Mouse (Mus musculus): Measurements from ENCODE around the gene Egfl6. TPM values are rescaled to one million over a fixed set of nuclear protein-coding genes. Genes with fewer than 3 reads are reported as not detected.
"Not testable (repeated sequence)": the region's sequence is repeated elsewhere in the genome, so short reads cannot be mapped to it uniquely, and the experiment has no call there.

The Egfl6 gene
- total RNA-seq, 2 experiments from 2014 or later: not detected

- no peak for ATAC-seq (replicated peaks; ENCODE audit: low FRiP score, poor library complexity, severe bottlenecking)
These were observed 64.7 kb downstream of the Egfl6 start for GRCm38 (mm10) chrX:166520782-166521181.

DNA sequence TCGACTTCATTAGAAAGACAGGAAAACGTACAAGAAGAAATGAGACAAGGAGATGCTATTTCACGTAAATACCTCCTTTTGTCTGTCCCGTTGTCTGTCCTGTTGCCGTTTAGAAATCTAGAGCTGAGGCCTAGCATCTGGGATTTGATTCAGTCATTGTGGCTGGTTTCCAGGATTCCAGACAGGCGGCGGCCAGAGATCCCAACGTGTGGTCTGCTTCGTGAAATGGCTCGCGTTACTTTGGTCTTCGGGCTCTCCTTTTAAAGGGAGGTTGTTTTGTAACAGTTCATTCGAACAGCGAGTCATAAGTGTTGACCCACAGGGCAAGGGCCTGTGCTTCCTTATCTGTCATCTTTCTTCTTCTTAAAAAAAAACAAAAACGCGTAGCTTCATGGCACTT is 67.2 kb downstream of the Egfl6 start, which contains the start of gene Tceanc:
Gene Tceanc (minus strand): TSS at position 223 of the 400 bp plus-strand sequence.
- no peak for ATAC-seq (replicated peaks; ENCODE audit: low FRiP score, poor library complexity, severe bottlenecking)

- ATAC-seq (replicated peaks; ENCODE audit: low FRiP score, poor library complexity, severe bottlenecking): no peak
These were observed 68.9 kb downstream of the Egfl6 start for GRCm38 (mm10) chrX:166516631-166517030.

DNA sequence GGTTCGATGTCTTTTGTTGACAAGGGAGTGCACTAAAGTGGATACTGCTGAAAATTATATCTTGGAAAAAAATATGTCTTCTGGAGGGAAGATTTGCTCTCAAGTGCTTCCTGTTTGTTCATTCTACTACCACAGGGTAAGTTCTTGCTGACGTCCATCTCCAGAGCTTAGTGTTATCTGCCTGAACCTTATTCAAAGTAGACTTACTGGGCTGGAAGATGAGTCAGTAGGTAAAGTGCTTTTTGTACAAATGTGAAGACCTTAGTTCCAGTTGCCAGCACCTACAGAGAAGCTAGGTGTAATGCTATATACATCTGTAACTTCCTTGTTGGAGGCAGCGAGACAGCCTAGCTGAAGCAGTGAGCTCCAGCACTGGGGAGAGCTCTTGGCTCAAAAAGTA is 69.6 kb downstream of the Egfl6 start:
- no peak for ATAC-seq (replicated peaks; ENCODE audit: low FRiP score, poor library complexity, severe bottlenecking)

DNA sequence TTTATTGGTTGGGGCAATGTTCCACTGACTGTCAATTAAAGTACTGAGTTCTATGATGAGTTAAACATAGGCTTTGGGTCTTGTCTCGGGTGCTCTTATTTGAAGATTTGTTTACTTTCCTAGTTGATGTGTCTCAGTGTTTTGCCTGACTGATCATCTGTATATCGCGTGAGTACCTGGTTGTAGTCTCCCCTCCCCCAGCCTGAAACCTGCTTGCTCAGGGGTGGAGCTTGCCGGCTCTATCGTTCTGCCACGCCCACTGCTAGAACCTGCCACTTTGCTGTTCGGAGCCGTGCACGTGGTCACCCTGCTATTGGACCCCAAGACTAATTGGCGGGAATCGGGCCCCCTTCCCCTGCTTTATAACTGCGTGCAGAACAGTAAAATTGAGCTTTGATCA is 71.5 kb downstream of the Egfl6 start:
- ATAC-seq (replicated peaks; ENCODE audit: low FRiP score, poor library complexity, severe bottlenecking): not testable (repeated sequence)

- ATAC-seq (replicated peaks; ENCODE audit: low FRiP score, poor library complexity, severe bottlenecking): no peak
These were observed 73.4 kb downstream of the Egfl6 start for GRCm38 (mm10) chrX:166512071-166512470.

DNA sequence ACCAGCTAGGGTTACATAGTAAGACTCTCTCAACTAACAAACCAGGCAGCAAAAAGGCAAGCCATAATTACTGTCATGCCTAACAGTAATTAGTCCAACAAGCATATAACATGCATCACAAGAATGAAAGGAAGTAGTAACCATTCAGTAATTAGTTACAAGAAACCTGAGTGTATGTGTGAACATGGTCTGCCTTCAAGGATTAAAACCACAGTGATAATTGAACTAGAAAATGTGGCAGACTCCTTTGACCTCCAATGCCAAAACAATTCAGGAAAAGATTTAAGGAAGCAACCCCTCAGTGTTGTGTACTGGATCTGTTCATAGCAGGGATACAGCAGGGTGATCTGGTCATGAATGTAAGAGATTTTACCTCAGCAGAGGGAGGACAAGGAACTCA is 74.4 kb downstream of the Egfl6 start:
- no peak for ATAC-seq (replicated peaks; ENCODE audit: low FRiP score, poor library complexity, severe bottlenecking)

- ATAC-seq (replicated peaks; ENCODE audit: low FRiP score, poor library complexity, severe bottlenecking): peak; percentile 98
These were observed 75.5 kb downstream of the Egfl6 start for GRCm38 (mm10) chrX:166509761-166510738.

DNA sequence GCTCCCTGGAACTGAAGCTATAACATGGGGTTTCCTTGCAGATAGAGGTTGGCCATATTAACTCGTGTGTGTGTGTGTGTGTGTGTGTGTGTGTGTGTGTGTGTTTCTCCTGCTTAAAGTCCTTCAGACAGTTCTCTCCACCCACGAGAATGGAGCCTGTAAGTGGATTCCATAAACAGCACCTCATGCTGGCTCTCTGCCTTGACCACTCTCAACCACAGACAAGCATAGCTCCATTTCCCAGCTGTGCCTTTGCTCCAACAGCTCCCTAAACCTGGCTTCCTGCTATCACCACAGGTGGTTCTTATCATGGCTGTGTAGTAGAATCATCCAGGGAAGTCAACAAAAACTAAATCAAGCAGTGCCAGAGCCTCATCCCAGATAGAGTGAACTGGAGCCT is 81.1 kb downstream of the Egfl6 start:
- ATAC-seq (replicated peaks; ENCODE audit: low FRiP score, poor library complexity, severe bottlenecking): no peak

DNA sequence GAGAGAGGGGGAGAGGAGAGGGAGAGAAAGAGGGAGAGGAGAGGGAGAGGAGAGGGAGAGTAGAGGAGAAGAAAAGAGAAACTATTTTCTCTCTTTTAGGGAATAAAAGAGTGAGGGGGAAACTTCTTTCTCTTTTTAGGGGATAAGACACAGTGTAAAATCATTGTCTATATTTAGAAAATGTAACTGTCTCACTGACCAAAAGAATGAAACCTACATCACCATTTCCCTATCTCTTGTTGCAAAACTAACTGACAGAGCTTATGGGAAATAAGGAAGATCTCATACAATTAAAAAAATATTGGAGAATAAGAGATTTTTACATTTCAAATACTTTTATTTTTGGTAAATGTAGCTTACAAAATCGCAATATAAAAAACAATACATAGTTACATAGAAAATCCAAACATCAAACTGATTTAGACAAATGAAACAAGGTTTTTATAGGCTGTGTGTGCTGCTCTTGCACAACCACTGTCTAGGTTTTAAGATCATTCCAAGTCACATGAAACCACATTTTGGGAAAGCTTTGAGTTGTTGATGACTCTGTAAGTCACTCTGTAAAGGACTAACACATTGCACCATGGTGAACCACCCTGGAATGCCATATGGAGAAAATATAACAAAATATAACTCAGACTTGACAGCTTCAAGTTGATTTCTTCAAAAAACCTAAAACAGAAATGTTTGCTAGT is 85.9 kb downstream of the Egfl6 start:
- no peak for ATAC-seq (replicated peaks; ENCODE audit: low FRiP score, poor library complexity, severe bottlenecking)

DNA sequence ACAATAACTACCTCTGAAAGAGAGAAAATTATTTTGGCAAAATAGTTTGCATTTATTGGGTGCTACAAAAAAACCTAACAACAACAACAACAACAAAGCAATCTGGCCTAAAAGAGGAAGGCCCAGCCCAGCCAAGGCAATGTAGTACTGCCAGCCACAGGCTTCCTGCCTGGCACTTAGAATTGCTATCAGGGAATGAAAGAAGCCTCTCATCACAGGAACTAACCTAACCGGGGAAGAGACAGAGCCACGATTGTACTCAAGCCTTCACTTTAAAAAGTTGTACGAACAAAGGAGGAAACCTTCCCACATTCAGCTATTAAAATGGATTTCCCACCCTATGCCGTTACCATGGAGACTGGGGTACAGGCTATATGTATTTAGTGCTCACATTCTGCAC is 87.7 kb downstream of the Egfl6 start:
- no peak for ATAC-seq (replicated peaks; ENCODE audit: low FRiP score, poor library complexity, severe bottlenecking)

DNA sequence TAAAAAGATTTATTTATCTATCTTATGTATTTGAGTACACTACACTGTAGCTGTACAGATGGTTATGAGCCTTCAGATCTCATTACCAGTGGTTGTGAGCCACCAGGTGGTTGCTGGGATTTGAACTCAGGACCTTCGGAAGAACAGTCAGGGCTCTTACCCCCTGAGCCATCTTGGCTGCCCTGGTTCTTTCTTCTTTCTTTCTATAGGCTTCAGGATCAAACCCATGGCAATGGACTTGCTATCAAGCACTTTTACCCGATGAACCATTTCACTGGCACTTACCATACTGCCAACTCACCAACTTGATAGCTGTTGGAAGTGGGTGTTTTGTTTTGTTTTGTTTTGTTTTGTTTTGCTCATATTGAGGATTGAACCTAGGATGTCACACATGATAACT is 90.5 kb downstream of the Egfl6 start:
- ATAC-seq (replicated peaks; ENCODE audit: low FRiP score, poor library complexity, severe bottlenecking): no peak

- ATAC-seq (replicated peaks; ENCODE audit: low FRiP score, poor library complexity, severe bottlenecking): peak; percentile 97
These were observed 106.0 kb downstream of the Egfl6 start, which contains the start of gene Rab9 for GRCm38 (mm10) chrX:166479365-166479983. Gene Rab9, minus strand, starts transcription at chrX:166479867.

DNA sequence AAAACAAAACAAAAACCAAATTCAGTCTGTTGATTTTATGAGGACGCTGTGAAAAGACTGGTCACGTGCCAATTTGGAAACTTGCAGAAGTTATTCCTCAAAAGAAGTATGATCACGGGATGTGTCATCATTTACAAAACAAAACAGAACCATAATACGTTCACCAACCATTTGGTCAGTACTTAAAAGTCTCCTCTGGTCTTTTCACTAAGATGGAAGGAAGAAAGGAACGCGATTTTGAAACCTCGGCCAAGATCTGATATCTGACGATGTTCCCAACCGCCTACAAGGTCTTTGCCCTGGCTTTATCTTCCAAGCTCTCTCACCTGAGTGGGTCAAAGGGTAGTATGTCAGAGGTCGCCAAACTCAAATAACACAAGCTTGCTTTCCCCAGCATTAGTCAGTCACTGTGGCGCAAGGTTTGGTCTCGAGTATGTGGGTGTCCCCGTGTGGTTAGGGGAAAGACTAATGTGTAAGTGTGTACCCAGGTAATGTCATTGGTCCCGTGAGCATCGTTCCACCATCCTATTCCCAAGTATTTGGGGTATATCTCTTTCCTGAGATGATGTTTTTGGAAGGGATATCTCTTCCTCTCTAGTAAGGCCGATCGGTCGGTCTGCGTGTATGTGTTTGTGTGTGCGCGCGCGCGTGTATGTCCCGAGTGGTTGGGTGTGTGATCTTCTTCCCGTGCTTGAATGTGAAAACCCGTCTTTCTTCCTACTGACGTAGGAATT is 106.7 kb downstream of the Egfl6 start:
- ATAC-seq (replicated peaks; ENCODE audit: low FRiP score, poor library complexity, severe bottlenecking): peak; percentile 56

DNA sequence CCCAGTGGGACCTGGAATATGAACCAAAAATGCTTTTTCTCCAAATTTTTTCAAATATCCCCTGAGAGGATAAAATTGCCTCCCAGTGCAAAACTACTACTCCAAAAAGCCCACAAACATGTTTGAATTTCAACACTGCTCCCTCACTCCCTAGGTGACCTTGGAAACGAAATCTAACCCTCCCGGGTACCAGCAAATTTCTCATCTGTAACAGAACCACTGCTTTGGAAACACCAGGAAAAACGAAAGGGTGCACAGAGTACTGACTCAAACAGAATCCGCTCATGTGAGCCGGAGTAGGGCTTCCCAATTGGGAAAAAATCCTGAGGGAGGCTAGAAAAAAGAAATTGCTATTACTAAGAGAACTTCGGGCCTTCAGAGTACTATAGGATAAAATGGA is 108.1 kb downstream of the Egfl6 start:
- no peak for ATAC-seq (replicated peaks; ENCODE audit: low FRiP score, poor library complexity, severe bottlenecking)

Other genes with a start within 250 kb of the Egfl6 start
- 5.4 and 30.6 TPM in 2 replicates for gene Trappc2, start 145.1 kb downstream of the Egfl6 start, total RNA-seq (2015; ENCODE audit: low replicate concordance)
- 8.1 and 9.6 TPM in 2 replicates for gene Trappc2, start 145.1 kb downstream of the Egfl6 start, total RNA-seq (2017; ENCODE audit: low replicate concordance)
- 0.77 and 1.5 TPM in 2 replicates for gene Ofd1, start 145.0 kb downstream of the Egfl6 start, total RNA-seq (2015; ENCODE audit: low replicate concordance)
- 4.2 and 5.5 TPM in 2 replicates for gene Ofd1, start 145.0 kb downstream of the Egfl6 start, total RNA-seq (2017; ENCODE audit: low replicate concordance)
- 8.4 and 20.2 TPM in 2 replicates for gene Rab9, start 105.9 kb downstream of the Egfl6 start, total RNA-seq (2015; ENCODE audit: low replicate concordance)
- gene Rab9, start 105.9 kb downstream of the Egfl6 start, total RNA-seq (2017; ENCODE audit: low replicate concordance): 12.0 and 21.6 TPM in 2 replicates
- gene Tceanc, start 67.2 kb downstream of the Egfl6 start, total RNA-seq (2015; ENCODE audit: low replicate concordance): 2.1 and 7.7 TPM in 2 replicates
- 2.1 and 5.8 TPM in 2 replicates for gene Tceanc, start 67.2 kb downstream of the Egfl6 start, total RNA-seq (2017; ENCODE audit: low replicate concordance)

Data from erythroblast, adult 5-6 weeks (primary cell).